Mouse (Mus musculus): ENCODE data around the gene Olfr1186. TPM values are rescaled to one million over a fixed set of nuclear protein-coding genes. Genes with fewer than 3 reads are reported as not detected.
A peak's percentile ranks its signal among the peaks of the same experiment; 100 is the strongest.
"Not testable (repeated sequence)": the region's sequence is repeated elsewhere in the genome, so short reads cannot be mapped to it uniquely, and the experiment has no call there.

Olfr1186 gene
- polyA plus RNA-seq (2015; fragmentation: Nextera tagmentation; extraction: Ambion mirVana): not detected in 2 replicates

- WGBS: 80% methylated on average over 2 of the region's 2 CpGs
- Histone ChIP-seq H3K4me2 (ENCODE audit: low read depth, low read length) (no peak within 1 kb of the TSS), H3K4me1 (ENCODE audit: control insufficient read depth, insufficient read depth, low read length) (no peaks in the 10 kb centered on the region), H3K27ac (ENCODE audit: low read length) (no peak within 1 kb of the TSS), H3K4me3 (ENCODE audit: low read length) (no peak within 1 kb of the TSS), H3K9ac (ENCODE audit: low read depth, low read length) (no peak within 1 kb of the TSS), H3K27me3 (replicated peaks; ENCODE audit: control insufficient read depth, insufficient read depth, low read length) (no peaks in the 10 kb centered on the region), H3K9me3 (ENCODE audit: control insufficient read depth, low read length) (no peaks in the 10 kb centered on the region), H3K36me3 (ENCODE audit: control insufficient read depth, insufficient read depth, low read length) (no peaks in the 10 kb centered on the region)
- no peak for ATAC-seq
Observed at GRCm38 (mm10) chr2:88518251-88518650, at the start of gene Olfr1186. Gene Olfr1186 (plus strand): TSS chr2:88518551.

DNA sequence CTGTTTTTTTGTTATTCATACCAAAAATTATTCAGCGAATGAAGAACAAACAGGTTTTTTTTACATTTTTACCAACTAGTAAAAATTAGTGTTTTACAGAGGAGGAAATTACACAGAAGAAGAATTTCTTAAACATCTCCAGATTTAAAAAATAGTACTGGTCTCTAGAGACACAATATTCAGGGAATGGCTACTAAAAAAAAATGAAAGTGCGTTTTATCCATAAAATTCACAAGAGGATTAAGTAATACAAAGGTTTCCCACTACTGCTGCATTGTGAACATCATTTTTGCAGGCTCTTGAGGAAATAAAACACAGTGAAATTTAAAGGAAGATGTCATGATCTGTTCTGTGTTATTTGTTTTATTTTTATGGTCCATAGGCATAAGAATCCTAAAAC lies 35.1 kb upstream of the Olfr1186 start, which contains the start of gene Olfr1184:
Olfr1184 (plus strand) TSS at position 301 of the 400 bp plus-strand sequence.
- Histone ChIP-seq H3K27ac (ENCODE audit: low read length) (no peak within 1 kb of the TSS), H3K36me3 (ENCODE audit: control insufficient read depth, insufficient read depth, low read length) (no peaks in the 10 kb centered on the region), H3K4me2 (ENCODE audit: low read depth, low read length) (no peak within 1 kb of the TSS), H3K9me3 (ENCODE audit: control insufficient read depth, low read length) (no peaks in the 10 kb centered on the region), H3K9ac (ENCODE audit: low read depth, low read length) (no peak within 1 kb of the TSS), H3K27me3 (replicated peaks; ENCODE audit: control insufficient read depth, insufficient read depth, low read length) (no peaks in the 10 kb centered on the region), H3K4me3 (ENCODE audit: low read length) (no peak within 1 kb of the TSS), H3K4me1 (ENCODE audit: control insufficient read depth, insufficient read depth, low read length) (no peaks in the 10 kb centered on the region)
- no peak for ATAC-seq
- 86% methylated on average over 2 of the region's 2 CpGs for WGBS

DNA sequence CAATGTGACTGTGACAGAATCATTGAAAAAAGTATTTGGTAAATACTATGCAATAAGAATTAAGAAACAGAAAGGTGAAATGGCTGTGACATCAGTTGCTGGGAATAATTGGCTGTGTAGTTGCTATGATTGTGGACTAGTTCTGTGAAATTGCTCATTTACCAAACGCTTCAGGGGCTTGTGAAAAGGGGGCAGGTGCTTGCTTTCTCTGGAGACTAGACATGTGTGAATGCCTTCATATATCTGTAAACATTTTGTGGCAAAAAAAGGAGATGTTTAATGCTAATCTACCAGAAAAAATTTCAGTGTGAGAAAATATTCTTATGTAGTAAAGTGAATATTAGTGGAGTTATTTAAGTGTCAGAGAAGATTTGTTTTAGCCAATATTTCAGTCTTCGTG lies 25.3 kb upstream of the Olfr1186 start, which contains the start of gene Olfr1185-ps1:
Olfr1185-ps1 (plus strand) TSS at position 301 of the 400 bp plus-strand sequence.
- ATAC-seq: no peak
- Histone ChIP-seq H3K9me3 (ENCODE audit: control insufficient read depth, low read length) (no peaks in the 10 kb centered on the region), H3K4me3 (ENCODE audit: low read length) (no peak within 1 kb of the TSS)

DNA sequence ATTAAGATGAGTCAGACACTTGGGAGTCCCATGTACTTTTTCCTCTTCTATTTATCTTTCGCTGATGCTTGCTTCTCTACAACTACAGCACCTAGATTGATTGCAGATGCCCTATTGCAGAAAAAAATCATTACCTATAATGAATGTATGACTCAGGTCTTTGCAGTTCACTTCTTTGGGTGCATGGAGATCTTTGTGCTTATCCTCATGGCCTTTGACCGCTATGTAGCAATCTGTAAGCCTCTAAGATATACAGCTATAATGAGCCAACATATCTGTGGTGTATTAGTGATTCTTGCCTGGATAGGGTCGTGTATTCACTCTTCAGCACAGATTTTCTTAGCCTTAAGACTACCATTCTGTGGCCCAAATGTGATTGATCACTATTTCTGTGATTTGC lies 7.4 kb downstream of the Olfr1186 start:
- Histone ChIP-seq H3K9ac (ENCODE audit: low read depth, low read length) (no peak overlapping the region), H3K27me3 (replicated peaks; ENCODE audit: control insufficient read depth, insufficient read depth, low read length) (no peaks in the 10 kb centered on the region), H3K4me2 (ENCODE audit: low read depth, low read length) (no peak overlapping the region), H3K4me1 (ENCODE audit: control insufficient read depth, insufficient read depth, low read length) (no peaks in the 10 kb centered on the region), H3K4me3 (ENCODE audit: low read length) (no peak overlapping the region), H3K27ac (ENCODE audit: low read length) (no peak overlapping the region), H3K9me3 (ENCODE audit: control insufficient read depth, low read length) (no peaks in the 10 kb centered on the region), H3K36me3 (ENCODE audit: control insufficient read depth, insufficient read depth, low read length) (no peaks in the 10 kb centered on the region)
- peak; percentile 95 for ATAC-seq
- WGBS: 62% methylated on average over 3 of the region's 3 CpGs

More for the DNA sequence above, 25.3 kb upstream of the Olfr1186 start, which contains the start of gene Olfr1185-ps1:
- Histone ChIP-seq H3K4me1 (ENCODE audit: control insufficient read depth, insufficient read depth, low read length) (no peaks in the 10 kb centered on the region), H3K27ac (ENCODE audit: low read length) (no peak within 1 kb of the TSS), H3K27me3 (replicated peaks; ENCODE audit: control insufficient read depth, insufficient read depth, low read length) (no peaks in the 10 kb centered on the region), H3K4me2 (ENCODE audit: low read depth, low read length) (no peak within 1 kb of the TSS), H3K9ac (ENCODE audit: low read depth, low read length) (no peak within 1 kb of the TSS), H3K36me3 (ENCODE audit: control insufficient read depth, insufficient read depth, low read length) (no peaks in the 10 kb centered on the region)
- WGBS: 62% methylated on average over 2 of the region's 2 CpGs

GRCm38 (mm10) chr2:88556635-88557034 lies 38.3 kb downstream of the Olfr1186 start, which contains the start of gene Olfr1188:
Gene Olfr1188 (plus strand): TSS chr2:88556935.
- Histone ChIP-seq H3K4me3 (ENCODE audit: low read length) (no peak within 1 kb of the TSS), H3K4me1 (ENCODE audit: control insufficient read depth, insufficient read depth, low read length) (no peaks in the 10 kb centered on the region), H3K9me3 (ENCODE audit: control insufficient read depth, low read length) (no peaks in the 10 kb centered on the region), H3K9ac (ENCODE audit: low read depth, low read length) (no peak within 1 kb of the TSS), H3K27me3 (replicated peaks; ENCODE audit: control insufficient read depth, insufficient read depth, low read length) (no peaks in the 10 kb centered on the region), H3K36me3 (ENCODE audit: control insufficient read depth, insufficient read depth, low read length) (no peaks in the 10 kb centered on the region), H3K27ac (ENCODE audit: low read length) (no peak within 1 kb of the TSS), H3K4me2 (ENCODE audit: low read depth, low read length) (no peak within 1 kb of the TSS)
- 80% methylated on average over 2 of the region's 2 CpGs for WGBS
- no peak for ATAC-seq

DNA sequence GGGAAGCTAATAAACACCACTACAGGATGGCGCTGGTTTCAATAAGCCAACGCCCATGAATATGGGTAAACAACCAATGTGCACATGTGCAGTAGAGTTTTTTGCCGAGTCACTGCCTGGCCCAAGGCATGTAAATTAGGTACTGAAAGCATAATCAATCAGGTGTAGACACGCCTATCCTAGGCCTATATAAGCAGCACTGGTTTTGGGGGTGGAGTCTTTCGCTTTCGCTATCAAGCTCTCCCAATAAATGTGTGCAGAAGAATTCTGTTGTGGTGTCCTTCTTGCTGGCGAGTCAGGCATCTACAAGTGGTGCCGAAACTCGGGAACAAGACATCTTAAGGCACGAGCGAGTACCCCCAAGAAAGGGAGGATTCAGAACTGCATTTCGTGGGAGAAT lies 54.3 kb downstream of the Olfr1186 start:
- not testable (repeated sequence) for H3K27me3 ChIP-seq (replicated peaks; ENCODE audit: control insufficient read depth, insufficient read depth, low read length); H3K36me3 ChIP-seq (ENCODE audit: control insufficient read depth, insufficient read depth, low read length); H3K4me2 ChIP-seq (ENCODE audit: low read depth, low read length); H3K27ac ChIP-seq (ENCODE audit: low read length); H3K4me1 ChIP-seq (ENCODE audit: control insufficient read depth, insufficient read depth, low read length); H3K4me3 ChIP-seq (ENCODE audit: low read length); H3K9me3 ChIP-seq (ENCODE audit: control insufficient read depth, low read length); ATAC-seq; H3K9ac ChIP-seq (ENCODE audit: low read depth, low read length)
- 87% methylated on average over 12 of the region's 12 CpGs for WGBS

Other genes with a start within 250 kb of the Olfr1186 start
- gene Olfr1173, start 238.7 kb upstream of the Olfr1186 start, polyA plus RNA-seq (2015; fragmentation: Nextera tagmentation; extraction: Ambion mirVana): not detected in 2 replicates
- 0.11 TPM in 1 of 2 replicates, not detected in the other for gene Olfr1174-ps, start 203.4 kb upstream of the Olfr1186 start, polyA plus RNA-seq (2015; fragmentation: Nextera tagmentation; extraction: Ambion mirVana)
- gene Olfr1175-ps, start 191.3 kb upstream of the Olfr1186 start, polyA plus RNA-seq (2015; fragmentation: Nextera tagmentation; extraction: Ambion mirVana): not detected in 2 replicates
- gene Olfr1176, start 181.8 kb upstream of the Olfr1186 start, polyA plus RNA-seq (2015; fragmentation: Nextera tagmentation; extraction: Ambion mirVana): not detected in 2 replicates
- not detected in 2 replicates for gene Olfr1177-ps, start 172.1 kb upstream of the Olfr1186 start, polyA plus RNA-seq (2015; fragmentation: Nextera tagmentation; extraction: Ambion mirVana)
- gene Olfr1178, start 131.5 kb upstream of the Olfr1186 start, polyA plus RNA-seq (2015; fragmentation: Nextera tagmentation; extraction: Ambion mirVana): not detected in 2 replicates
- gene Olfr1179, start 112.1 kb upstream of the Olfr1186 start, polyA plus RNA-seq (2015; fragmentation: Nextera tagmentation; extraction: Ambion mirVana): not detected in 2 replicates
- not detected in 2 replicates for gene Olfr1180, start 99.4 kb upstream of the Olfr1186 start, polyA plus RNA-seq (2015; fragmentation: Nextera tagmentation; extraction: Ambion mirVana)
- not detected in 2 replicates for gene Olfr1181, start 92.4 kb upstream of the Olfr1186 start, polyA plus RNA-seq (2015; fragmentation: Nextera tagmentation; extraction: Ambion mirVana)
- gene Gm13757, start 69.4 kb upstream of the Olfr1186 start, polyA plus RNA-seq (2015; fragmentation: Nextera tagmentation; extraction: Ambion mirVana): not detected in 2 replicates
- gene Olfr1183, start 63.7 kb upstream of the Olfr1186 start, polyA plus RNA-seq (2015; fragmentation: Nextera tagmentation; extraction: Ambion mirVana): not detected in 2 replicates
- not detected in 2 replicates for gene Olfr1184, start 35.0 kb upstream of the Olfr1186 start, polyA plus RNA-seq (2015; fragmentation: Nextera tagmentation; extraction: Ambion mirVana)
- gene Olfr1185-ps1, start 25.2 kb upstream of the Olfr1186 start, polyA plus RNA-seq (2015; fragmentation: Nextera tagmentation; extraction: Ambion mirVana): not detected in 2 replicates
- gene Olfr1188, start 38.4 kb downstream of the Olfr1186 start, polyA plus RNA-seq (2015; fragmentation: Nextera tagmentation; extraction: Ambion mirVana): not detected in 2 replicates
- not detected in 2 replicates for gene Olfr1189, start 67.9 kb downstream of the Olfr1186 start, polyA plus RNA-seq (2015; fragmentation: Nextera tagmentation; extraction: Ambion mirVana)
- not detected in 2 replicates for gene Olfr1191-ps1, start 122.0 kb downstream of the Olfr1186 start, polyA plus RNA-seq (2015; fragmentation: Nextera tagmentation; extraction: Ambion mirVana)
- gene Olfr1192-ps1, start 130.0 kb downstream of the Olfr1186 start, polyA plus RNA-seq (2015; fragmentation: Nextera tagmentation; extraction: Ambion mirVana): not detected in 2 replicates
- gene Olfr1193, start 157.1 kb downstream of the Olfr1186 start, polyA plus RNA-seq (2015; fragmentation: Nextera tagmentation; extraction: Ambion mirVana): not detected in 2 replicates
- gene Olfr1195, start 170.6 kb downstream of the Olfr1186 start, polyA plus RNA-seq (2015; fragmentation: Nextera tagmentation; extraction: Ambion mirVana): not detected in 2 replicates
- not detected in 2 replicates for gene Olfr1196, start 186.0 kb downstream of the Olfr1186 start, polyA plus RNA-seq (2015; fragmentation: Nextera tagmentation; extraction: Ambion mirVana)
- not detected in 2 replicates for gene Olfr1197, start 213.8 kb downstream of the Olfr1186 start, polyA plus RNA-seq (2015; fragmentation: Nextera tagmentation; extraction: Ambion mirVana)
- gene Olfr1198, start 232.8 kb downstream of the Olfr1186 start, polyA plus RNA-seq (2015; fragmentation: Nextera tagmentation; extraction: Ambion mirVana): not detected in 2 replicates
- not detected in 2 replicates for gene Olfr1199, start 241.9 kb downstream of the Olfr1186 start, polyA plus RNA-seq (2015; fragmentation: Nextera tagmentation; extraction: Ambion mirVana)